Mouse (Mus musculus) erythroblast, adult 5-6 weeks (primary cell): ENCODE data around the gene Pdzd7. TPM values are rescaled to one million over a fixed set of nuclear protein-coding genes. Genes with fewer than 3 reads are reported as not detected.

Experiments
- ATAC-seq: replicated peaks from 2 replicates; pipeline ENCODE4 v1.8.0; 2016; ENCODE audit warnings: moderate number of reproducible peaks, mild to moderate bottlenecking, moderate TSS enrichment, inconsistent platforms; ENCODE audit not compliant: poor library complexity, low FRiP score, severe bottlenecking
- total RNA-seq, 2 experiments: library from RNA; stranded (forward) in 1 of 2; stranded (reverse) in 1 of 2; fragments of 150-400 nt in 1 of 2; fragments of 200-764, 138-1000 nt in 1 of 2; gene quantifications; 2 replicates each; pipeline versions ENCODE4 v1.2.3 to v1.2.4; 2015 to 2017; ENCODE audit warnings: low replicate concordance in 2 of 2

The Pdzd7 gene
- total RNA-seq, 2 experiments from 2014 or later, result not detected

DNA sequence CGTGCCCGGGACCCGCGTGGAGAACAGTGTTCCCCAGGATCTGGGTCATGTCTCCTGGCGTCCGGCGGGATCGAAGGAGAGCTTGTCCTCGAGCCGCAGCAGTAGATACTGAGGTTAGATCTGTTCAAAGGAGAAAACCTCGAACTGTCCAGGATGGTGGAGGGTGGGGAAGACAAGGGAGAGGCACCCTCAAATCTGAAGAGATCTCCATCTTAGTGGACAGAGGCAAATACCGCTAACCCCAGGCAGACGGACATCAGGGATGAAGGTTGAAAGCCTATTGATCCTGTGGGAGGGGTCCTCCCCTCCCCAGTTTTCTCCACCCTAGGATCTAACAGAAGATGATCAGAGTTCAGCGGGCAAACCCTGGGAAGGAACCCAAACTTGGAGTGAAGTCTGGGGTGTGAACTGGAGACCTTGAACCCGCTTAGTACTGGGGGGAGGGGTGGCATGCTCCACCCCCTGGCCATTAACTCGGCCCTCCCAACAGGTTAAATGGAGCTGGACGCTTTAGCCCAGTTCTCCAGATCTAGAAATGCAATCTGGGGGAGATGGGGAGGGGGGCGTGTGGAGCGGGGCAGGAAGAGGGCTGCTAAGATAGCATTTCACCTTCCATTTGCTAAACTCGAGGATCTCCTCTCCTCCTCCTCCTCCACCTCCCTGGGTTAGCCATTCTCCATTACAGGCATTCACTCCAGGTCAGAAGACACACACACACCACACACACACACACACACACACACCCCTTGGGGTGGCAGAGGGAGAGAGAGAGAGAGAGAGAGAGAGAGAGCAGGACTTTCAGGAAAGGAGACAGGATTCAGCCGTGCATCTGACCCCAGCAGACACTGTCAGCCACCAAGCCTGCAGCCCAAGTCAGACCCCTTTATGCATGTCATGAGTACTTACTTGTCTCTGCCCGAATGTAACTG is 55.7 kb downstream of the Pdzd7 start:
- no peak for ATAC-seq

DNA sequence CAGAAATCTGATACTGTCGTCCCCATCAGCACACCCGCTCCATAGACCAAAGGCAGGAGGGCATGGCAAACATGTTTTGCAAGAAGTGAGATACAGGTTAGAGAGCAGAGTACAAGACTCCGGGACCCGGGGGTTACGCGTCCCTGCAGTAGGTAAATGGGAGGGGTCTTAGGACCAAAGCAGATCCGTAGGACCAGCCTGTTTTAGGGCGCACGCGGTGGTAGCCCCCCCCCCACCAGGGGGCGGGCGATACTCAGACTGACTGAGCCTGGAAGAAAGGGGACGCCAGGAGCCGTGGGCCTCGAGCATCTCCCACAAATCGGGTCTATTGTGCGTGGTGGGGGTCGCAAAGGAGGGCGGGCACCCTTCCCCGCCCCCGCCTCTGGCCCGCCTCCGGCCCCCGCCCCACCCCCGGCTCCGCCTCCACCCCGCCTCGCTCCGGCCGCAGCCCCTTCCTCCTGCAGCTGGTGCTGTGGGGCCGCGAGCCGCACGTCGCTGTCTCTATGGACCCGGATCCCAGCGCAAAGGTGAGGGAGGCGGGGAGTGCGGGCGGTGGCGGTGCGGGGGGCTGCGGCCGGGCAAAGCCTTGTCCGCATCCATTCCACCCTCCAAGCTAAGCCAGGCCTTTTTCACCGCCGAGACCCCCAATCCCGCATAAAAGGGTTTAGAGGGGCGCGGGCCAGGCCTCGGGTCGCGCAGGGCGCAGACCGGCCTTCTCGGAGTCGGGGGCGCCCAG is 56.5 kb downstream of the Pdzd7 start, which contains the start of gene Sema4g:
Sema4g (plus strand) TSS at position 271 of the 736 bp plus-strand sequence.
- ATAC-seq, result no peak

DNA sequence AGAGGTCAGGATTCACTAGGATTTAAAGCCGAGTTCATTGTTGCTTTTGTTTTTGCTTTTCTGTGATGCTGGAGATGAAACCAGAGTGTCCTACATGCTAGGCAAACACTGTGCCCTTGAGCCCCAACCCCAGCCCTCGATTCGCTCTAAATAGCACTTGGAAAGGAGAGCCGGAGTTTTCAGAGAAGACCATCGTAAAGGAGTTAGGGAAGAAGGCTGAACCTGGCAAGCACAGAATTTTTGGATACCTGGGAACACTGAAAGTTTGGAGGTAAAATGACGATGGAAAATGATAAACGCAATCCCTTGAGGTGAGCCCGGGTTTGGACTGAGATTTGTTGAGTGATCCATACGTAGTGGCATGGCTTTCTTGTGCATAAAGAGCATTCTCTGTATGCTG is 57.2 kb downstream of the Pdzd7 start:
- ATAC-seq, result no peak

DNA sequence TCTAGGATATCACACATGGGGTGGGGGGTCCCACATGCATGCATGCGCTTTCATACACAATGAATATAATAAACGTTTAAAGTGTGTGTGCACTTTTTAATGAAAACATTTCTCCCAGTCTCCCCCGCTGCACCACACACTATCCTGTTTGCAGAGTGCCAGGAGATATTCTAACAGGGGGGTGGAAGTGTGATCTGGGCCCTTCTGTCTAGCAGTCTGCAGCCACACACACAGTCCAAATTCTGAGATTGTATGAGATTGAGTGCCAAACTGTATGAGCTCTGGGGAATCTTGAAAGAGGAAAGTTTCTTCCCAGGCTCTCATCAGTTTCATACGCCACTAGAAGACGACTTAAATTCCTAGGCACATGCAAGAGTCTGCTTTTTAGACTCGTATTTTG is 57.7 kb downstream of the Pdzd7 start:
- ATAC-seq, result no peak

DNA sequence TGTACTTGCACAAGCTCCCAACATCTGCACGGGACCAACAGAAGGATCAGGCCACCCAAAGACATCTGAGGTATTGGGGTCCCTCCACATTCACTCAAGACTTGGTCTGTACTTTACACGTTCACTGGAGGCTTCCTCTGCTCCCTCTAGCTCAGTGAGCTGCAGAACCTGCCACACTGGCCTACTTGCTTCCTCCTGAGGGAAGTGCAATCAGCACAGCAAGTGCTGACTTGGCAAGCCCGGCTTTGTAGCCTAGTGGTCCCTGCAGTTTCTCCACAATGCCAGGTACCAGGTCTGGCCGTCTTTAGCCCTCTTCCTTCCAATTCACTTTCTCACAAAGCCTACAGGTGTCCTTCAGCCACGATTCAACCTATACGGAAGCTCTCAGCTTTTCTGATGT is 58.5 kb downstream of the Pdzd7 start:
- ATAC-seq, result no peak

DNA sequence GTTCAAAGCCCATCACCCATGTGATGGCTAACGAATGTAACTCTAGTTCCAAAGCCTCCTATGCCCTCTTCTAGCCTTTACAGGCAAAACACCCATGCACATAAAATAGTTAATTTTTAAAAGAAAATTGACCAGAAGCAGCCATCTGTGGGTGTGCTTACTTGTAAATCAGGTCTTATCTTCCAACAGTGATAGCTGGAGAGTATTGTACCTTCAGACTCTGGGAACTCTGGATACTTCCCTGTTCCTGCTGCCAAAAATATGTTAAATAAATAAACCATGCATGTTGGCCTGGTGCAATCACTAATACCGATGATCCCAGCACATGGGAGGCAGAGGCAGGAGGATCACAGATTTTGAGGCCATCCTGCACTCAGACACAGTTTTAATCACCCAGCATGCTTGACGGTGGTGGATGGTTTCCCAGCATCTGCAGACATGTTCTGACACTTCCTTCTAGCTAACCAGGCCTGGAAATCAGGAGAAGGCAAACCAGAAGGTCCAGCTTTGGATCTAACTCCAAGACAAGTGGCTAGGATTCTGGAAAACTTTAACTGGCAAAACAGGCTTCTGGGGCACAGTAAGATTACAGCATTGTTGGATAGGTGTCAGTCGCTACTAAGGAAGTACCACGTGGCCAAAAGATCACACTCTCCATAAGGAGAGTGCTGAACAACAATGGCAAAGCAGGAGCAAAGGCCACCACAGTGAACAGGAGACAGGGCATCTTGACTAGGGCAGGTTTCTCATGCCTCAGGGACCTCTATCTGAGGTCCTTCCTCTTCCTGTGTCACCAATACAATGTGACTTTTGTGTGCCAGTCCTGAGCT is 60.1 kb downstream of the Pdzd7 start:
- ATAC-seq, result no peak

DNA sequence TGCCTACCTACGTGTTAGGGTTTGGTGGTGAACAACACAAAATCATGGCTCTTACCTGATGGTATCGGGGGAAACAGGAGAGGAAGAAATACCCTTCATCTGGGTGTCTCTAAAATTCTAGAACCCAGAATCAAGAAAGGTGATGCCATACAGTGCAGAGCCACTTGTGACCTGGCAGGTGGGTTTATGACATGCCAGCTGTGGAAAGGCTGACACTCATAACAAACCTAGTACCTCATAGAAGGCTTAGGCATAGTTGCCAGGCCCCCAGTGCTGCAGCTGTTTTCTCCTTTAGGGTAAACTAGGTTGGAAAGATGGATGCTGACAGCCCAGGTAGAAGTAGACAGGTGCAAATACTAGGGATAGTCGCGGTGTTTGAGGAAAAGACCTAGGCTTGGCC is 61.1 kb downstream of the Pdzd7 start:
- no peak for ATAC-seq

DNA sequence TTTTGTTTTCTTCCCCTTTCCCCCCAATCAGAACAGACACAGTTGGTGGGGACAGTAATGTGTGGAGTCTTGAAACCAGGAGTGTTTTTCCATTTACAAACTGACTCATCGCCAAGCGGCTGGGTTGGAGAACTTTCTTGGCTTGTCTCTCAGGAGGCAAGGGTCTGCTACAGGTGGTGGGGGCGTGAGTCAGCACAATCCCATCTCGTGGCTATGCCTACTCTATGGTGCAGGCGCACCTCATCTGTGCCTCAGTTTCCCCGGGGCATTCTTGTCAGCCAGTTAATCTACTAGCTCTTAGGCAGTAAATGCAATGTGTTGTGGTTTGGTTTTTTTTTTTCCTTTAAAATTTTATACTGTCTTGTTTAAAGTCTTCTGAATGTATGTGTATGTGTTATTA is 62.2 kb downstream of the Pdzd7 start:
- ATAC-seq, result no peak

DNA sequence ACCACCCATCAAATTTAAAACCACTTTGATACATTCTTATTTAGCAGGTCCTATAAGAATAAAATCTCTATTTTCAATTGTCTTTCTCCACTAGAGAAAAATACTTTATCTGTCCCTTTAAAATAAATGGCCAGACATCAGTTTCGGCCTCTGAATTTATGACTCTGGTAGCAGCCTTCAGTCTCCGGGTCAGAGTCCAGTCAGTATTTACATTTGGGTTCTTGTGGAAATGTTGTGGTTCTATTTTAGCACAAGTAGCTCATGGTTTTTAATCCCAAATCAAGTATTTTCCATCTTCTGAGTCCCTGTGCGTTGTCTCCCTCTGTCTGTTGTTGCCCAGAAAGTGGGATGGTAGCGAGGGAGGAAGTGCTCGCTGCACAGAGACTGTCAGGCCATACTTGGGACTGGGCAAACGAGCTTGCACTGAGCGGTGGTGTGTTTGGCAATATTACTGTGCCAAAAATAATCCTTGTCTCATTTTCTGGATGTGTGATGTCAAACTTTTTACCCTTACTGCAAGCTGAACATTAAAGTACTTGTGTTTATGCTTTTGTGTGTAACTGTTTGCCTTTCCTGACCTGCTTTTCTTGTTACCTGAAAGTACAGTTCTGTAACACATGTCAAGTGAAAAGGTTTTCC is 62.9 kb downstream of the Pdzd7 start:
- no peak for ATAC-seq

DNA sequence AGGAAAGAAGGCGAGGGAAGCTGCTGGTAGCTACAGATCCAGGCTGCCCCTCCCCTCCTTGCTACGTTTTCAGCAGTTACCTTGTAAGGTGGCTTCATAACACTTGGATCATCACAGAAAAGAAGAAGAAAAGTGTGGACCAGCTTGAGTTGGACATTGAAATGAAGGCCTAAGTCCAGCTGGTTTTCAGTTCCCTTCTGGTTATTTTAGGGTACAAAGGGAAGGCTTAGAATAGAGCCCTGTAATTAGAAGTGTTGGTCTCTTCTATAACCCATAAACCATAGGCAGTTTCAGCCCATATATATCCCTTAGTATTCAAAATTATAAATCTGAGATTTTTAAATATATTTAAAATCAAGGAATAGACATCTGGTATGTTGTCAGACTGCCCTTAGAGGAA is 64.7 kb downstream of the Pdzd7 start:
- ATAC-seq, result no peak

DNA sequence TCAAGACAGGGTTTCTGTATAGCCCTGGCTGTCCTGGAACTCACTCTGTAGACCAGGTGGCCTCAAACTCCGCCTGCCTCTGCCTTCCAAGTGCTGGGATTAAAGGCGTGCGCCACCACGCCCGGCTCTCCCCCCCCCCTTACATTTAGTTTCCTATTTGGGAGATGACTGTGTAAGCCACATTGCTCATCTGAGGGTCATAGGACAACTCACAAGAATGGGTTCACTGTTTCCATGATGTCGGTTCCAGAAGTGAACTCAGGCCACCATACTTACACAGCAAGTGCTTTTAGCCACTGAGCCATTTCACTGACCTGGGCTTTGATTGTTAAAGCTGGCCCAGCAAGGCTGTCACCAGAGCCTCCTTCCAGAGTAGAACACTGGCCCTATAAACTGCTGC is 68.4 kb downstream of the Pdzd7 start:
- no peak for ATAC-seq

Other genes with a start within 250 kb of the Pdzd7 start
- gene Slf2, start 114.6 kb downstream of the Pdzd7 start, total RNA-seq (2015; ENCODE audit: low replicate concordance), result 14.0 TPM in 2 replicates
- gene Slf2, start 114.6 kb downstream of the Pdzd7 start, total RNA-seq (2017; ENCODE audit: low replicate concordance), result 13.6 and 16.3 TPM in 2 replicates
- gene Sema4g, start 56.6 kb downstream of the Pdzd7 start, total RNA-seq (2015; ENCODE audit: low replicate concordance), result not detected in 2 replicates
- 0.09 TPM in 1 of 2 replicates, not detected in the other for gene Sema4g, start 56.6 kb downstream of the Pdzd7 start, total RNA-seq (2017; ENCODE audit: low replicate concordance)
- 0.84 and 3.5 TPM in 2 replicates for gene Twnk, start 40.1 kb downstream of the Pdzd7 start, total RNA-seq (2015; ENCODE audit: low replicate concordance)
- 1.9 and 5.2 TPM in 2 replicates for gene Twnk, start 40.1 kb downstream of the Pdzd7 start, total RNA-seq (2017; ENCODE audit: low replicate concordance)
- 9.2 and 14.0 TPM in 2 replicates for gene Mrpl43, start 39.3 kb downstream of the Pdzd7 start, total RNA-seq (2015; ENCODE audit: low replicate concordance)
- gene Mrpl43, start 39.3 kb downstream of the Pdzd7 start, total RNA-seq (2017; ENCODE audit: low replicate concordance), result 8.0 and 11.6 TPM in 2 replicates
- gene Lzts2, start 31.3 kb downstream of the Pdzd7 start, total RNA-seq (2015; ENCODE audit: low replicate concordance), result not detected in 2 replicates
- 0.42 and 0.60 TPM in 2 replicates for gene Lzts2, start 31.3 kb downstream of the Pdzd7 start, total RNA-seq (2017; ENCODE audit: low replicate concordance)
- 9.4 and 16.7 TPM in 2 replicates for gene Sfxn3, start 1.8 kb upstream of the Pdzd7 start, total RNA-seq (2015; ENCODE audit: low replicate concordance)
- gene Sfxn3, start 1.8 kb upstream of the Pdzd7 start, total RNA-seq (2017; ENCODE audit: low replicate concordance), result 3.4 and 3.8 TPM in 2 replicates
- not detected in 2 replicates for gene Kazald1, start 29.5 kb upstream of the Pdzd7 start, total RNA-seq (2015; ENCODE audit: low replicate concordance)
- not detected in 2 replicates for gene Kazald1, start 29.5 kb upstream of the Pdzd7 start, total RNA-seq (2017; ENCODE audit: low replicate concordance)
- not detected in 2 replicates for gene Tlx1, start 105.0 kb upstream of the Pdzd7 start, total RNA-seq (2015; ENCODE audit: low replicate concordance)
- not detected in 2 replicates for gene Tlx1, start 105.0 kb upstream of the Pdzd7 start, total RNA-seq (2017; ENCODE audit: low replicate concordance)
- not detected in 2 replicates for gene Lbx1, start 190.1 kb upstream of the Pdzd7 start, total RNA-seq (2015; ENCODE audit: low replicate concordance)
- not detected in 2 replicates for gene Lbx1, start 190.1 kb upstream of the Pdzd7 start, total RNA-seq (2017; ENCODE audit: low replicate concordance)